Mouse (Mus musculus) limb, embryonic 15.5 days (tissue): ENCODE data around the gene Pbx4. TPM values are rescaled to one million over a fixed set of nuclear protein-coding genes. Genes with fewer than 3 reads are reported as not detected.
A peak's percentile ranks its signal among the peaks of the same experiment; 100 is the strongest.

Experiments
- ATAC-seq: fragments of 200-750 bp; cut with Nextera tagmentation; 2 replicates; pipeline ENCODE4 v1.8.0; 2017; ENCODE audit warnings: low read depth, moderate TSS enrichment; ENCODE audit not compliant: insufficient number of reproducible peaks, low FRiP score, low TSS enrichment
- H3K27ac ChIP-seq: fragments of 300-500 bp; sonication (generic); 2 replicates; pipeline ENCODE4 v1.5.1; 2015; ENCODE audit warnings: moderate library complexity, mild to moderate bottlenecking, inconsistent platforms
- H3K27me3 ChIP-seq: fragments of 300-500 bp; sonication (generic); 2 replicates; pipeline ENCODE4 v1.6.1; 2015; ENCODE audit warnings: inconsistent platforms
- H3K36me3 ChIP-seq: fragments of 300-500 bp; sonication (generic); 2 replicates; pipeline ENCODE4 v1.6.1; 2015; ENCODE audit warnings: inconsistent platforms
- H3K4me1 ChIP-seq: fragments of 300-500 bp; sonication (generic); 2 replicates; pipeline ENCODE4 v1.6.1; 2015; ENCODE audit warnings: inconsistent platforms
- H3K4me2 ChIP-seq: fragments of 300-500 bp; sonication (generic); 2 replicates; pipeline ENCODE4 v1.6.1; 2015; ENCODE audit warnings: mild to moderate bottlenecking, inconsistent platforms
- H3K4me3 ChIP-seq: fragments of 300-500 bp; sonication (generic); 2 replicates; pipeline ENCODE4 v1.5.1; 2015; ENCODE audit warnings: mild to moderate bottlenecking, inconsistent platforms
- H3K9ac ChIP-seq: fragments of 300-500 bp; sonication (generic); 2 replicates; pipeline ENCODE4 v1.6.1; 2015; ENCODE audit warnings: inconsistent platforms
- H3K9me3 ChIP-seq: fragments of 300-500 bp; sonication (generic); 2 replicates; pipeline ENCODE4 v1.6.1; 2016; ENCODE audit warnings: inconsistent platforms
- WGBS: fragments of 180-500 bp; shearing (Covaris S2); methylation state at CpG from one replicate; pipeline ENCODE4 v1.1.7; 2015; 5-methylcytosine and 5-hydroxymethylcytosine counted together
- polyA plus RNA-seq: library from polyadenylated mRNA; unstranded; fragments of >200 nt; fragmentation: Nextera tagmentation; extraction: Ambion mirVana; gene quantifications from 2 replicates; pipeline ENCODE4 v1.2.1, GENCODE M21; 2015

Gene Pbx4
- polyA plus RNA-seq, 1 experiment from 2014 or later, result 4.7 TPM

DNA sequence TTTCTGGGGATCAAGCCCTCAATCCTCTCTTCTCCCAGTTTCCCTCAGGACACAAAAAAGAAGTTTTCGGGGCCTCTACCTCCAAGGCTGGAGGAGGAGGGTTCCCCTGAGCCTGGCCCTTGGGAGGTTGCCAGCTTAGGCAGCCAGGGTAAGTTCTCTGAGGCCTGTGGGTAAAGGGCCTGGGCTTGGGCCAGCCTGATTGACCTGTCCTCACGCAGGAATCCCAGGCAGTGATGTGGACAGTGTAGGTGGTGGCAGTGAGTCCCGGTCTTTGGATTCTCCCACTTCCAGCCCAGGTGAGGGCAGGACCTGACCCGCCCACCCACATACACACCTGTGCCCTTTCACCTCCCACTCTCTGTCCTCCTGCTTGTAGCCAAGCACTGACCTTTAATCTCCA is 16.9 kb upstream of the Pbx4 start:
- no peak overlapping the region for H3K9ac ChIP-seq
- H3K4me1 ChIP-seq, result no peaks in the 10 kb centered on the region
- H3K27me3 ChIP-seq, result no peaks in the 10 kb centered on the region
- H3K4me2 ChIP-seq, result no peak overlapping the region
- no peak overlapping the region for H3K4me3 ChIP-seq
- 90% methylated on average over 4 of the region's 4 CpGs for WGBS
- H3K36me3 ChIP-seq, result peaks cover 69% of the 10 kb centered on the region
- no peaks in the 10 kb centered on the region for H3K9me3 ChIP-seq
- 0 out of 2 replicates have a peak, but pooled peaks have one; percentile 21 for ATAC-seq
- H3K27ac ChIP-seq, result no peak overlapping the region

DNA sequence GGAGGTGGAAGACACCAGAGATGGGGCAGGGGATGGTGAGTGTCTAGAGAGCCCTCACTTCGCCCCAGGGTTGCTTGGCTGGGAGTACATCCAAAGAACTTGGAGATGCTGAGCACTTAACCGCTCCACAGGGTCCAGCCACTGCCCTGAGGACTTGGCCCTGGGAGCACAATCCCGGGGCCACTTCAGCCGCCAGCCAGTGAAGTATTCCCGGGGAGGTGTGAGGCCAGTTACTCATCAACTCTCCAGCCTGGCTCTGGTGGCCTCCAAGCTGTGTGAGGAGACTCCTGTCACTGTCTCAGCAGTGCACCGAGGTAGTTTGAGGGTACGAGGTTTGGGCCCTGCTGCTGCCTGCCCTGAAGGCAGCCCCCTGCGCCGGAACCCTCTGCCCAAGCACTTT is 11.8 kb upstream of the Pbx4 start:
- Histone ChIP-seq H3K4me1 (peaks cover 31% of the 10 kb centered on the region), H3K27me3 (no peaks in the 10 kb centered on the region), H3K27ac (no peak overlapping the region), H3K9me3 (no peaks in the 10 kb centered on the region), H3K9ac (no peak overlapping the region), H3K36me3 (peaks cover 43% of the 10 kb centered on the region), H3K4me2 (no peak overlapping the region), H3K4me3 (no peak overlapping the region)
- ATAC-seq, result no peak
- 80% methylated on average over 9 of the region's 9 CpGs for WGBS

DNA sequence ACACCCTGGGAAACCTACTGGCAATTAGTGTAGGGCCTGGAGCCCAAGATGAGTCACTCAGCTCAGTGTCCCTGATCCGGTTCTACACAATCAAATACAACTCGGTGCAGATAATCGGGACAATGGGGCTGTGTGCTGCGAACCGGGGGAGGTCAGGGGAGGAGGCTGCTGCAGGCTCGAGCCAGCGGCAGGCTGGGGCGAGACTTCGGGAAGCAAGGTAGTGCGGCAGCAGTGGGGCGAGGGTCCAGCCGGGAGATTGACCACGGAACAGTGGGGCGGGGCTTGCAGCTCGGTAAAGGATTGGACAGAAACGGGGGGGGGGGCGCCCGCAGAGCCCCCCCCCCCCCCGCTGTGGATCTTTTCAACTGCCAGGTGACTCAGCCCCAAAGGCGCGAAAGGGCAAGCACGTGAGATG is 10.3 kb upstream of the Pbx4 start:
- H3K4me3 ChIP-seq, result peak overlapping the region; percentile 65
- under 1% methylated on average over 13 of the region's 22 CpGs for WGBS
- H3K4me2 ChIP-seq, result peak overlapping the region; percentile 69
- H3K36me3 ChIP-seq, result peaks cover 41% of the 10 kb centered on the region
- 0 out of 2 replicates have a peak overlapping the region, but pooled peaks have one; percentile 20 for H3K9ac ChIP-seq
- 0 out of 2 replicates have a peak, but pooled peaks have one; percentile 5 for ATAC-seq
- peaks cover 31% of the 10 kb centered on the region for H3K4me1 ChIP-seq
- peak overlapping the region; percentile 68 for H3K27ac ChIP-seq
- H3K9me3 ChIP-seq, result no peaks in the 10 kb centered on the region
- H3K27me3 ChIP-seq, result no peaks in the 10 kb centered on the region

DNA sequence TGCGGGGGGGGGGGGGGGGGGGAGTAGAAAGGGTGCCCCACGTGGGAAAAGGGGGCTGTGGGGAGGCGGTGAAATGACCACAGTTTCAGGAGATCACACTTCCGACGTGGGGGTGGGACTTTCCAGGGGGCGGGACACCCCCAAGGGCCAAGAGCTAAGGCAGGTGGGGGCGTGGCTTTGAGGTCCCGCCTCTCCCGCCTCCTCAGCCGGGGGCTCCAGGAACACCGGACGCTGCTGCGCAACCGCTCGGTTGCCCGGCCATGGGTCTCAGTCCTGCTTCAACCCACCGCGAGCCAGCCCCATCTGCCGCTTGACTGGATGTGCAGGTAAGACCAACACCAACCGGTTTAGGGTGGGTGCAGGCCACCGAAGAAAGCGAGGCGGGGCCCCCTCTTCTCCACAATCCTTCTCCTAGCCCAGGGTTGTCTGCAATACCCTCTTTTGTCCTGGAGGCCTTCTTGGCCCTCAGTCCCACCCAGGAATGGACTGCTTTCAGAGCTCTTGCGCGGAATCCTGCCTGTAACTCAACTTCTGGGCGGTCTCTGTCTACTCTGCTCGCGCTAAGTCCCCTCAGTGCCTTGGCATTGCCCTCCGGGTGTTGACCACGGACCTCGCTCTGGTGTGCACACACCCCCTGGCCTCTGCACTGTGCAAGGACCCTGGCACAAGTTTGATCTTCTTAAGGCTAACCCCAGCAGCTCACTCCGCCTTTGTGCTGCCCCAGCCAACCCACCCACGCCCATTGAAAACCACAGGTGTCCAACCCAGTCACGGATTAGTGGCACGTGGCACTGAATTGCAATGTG is 9.7 kb upstream of the Pbx4 start, which contains the start of gene Lpar2:
TSS of gene Lpar2 (plus strand) at position 44 of the 806 bp plus-strand sequence.
- Histone ChIP-seq H3K27me3 (no peaks in the 10 kb centered on the region), H3K4me1 (peaks cover 31% of the 10 kb centered on the region), H3K36me3 (peaks cover 39% of the 10 kb centered on the region), H3K9ac (peak within 1 kb of the TSS; percentile 57), H3K4me3 (peak within 1 kb of the TSS; percentile 65), H3K9me3 (no peaks in the 10 kb centered on the region), H3K27ac (peak within 1 kb of the TSS; percentile 68), H3K4me2 (peak within 1 kb of the TSS; percentile 69)
- peak; percentile 59 for ATAC-seq
- WGBS, result 2% methylated on average over 32 of the region's 35 CpGs

DNA sequence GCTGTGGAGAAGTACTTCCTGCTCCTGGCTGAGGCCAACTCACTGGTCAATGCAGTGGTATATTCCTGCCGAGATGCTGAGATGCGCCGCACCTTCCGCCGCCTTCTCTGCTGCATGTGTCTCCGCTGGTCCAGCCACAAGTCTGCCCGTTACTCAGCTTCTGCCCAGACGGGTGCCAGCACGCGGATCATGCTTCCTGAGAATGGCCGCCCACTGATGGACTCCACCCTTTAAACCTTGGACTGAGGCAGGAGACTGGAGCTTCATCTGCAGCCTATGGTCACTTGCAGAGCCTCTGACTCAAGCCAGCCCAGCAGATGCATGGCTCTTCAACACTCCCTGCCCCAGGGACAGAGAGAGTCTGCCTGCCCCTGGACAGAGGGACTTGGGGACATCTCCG is 5.9 kb upstream of the Pbx4 start:
- Histone ChIP-seq H3K27me3 (no peaks in the 10 kb centered on the region), H3K27ac (no peak overlapping the region), H3K4me2 (no peak overlapping the region), H3K4me1 (peaks cover 28% of the 10 kb centered on the region), H3K4me3 (no peak overlapping the region), H3K9ac (no peak overlapping the region), H3K9me3 (no peaks in the 10 kb centered on the region), H3K36me3 (peaks cover 22% of the 10 kb centered on the region)
- WGBS, result 92% methylated on average over 12 of the region's 12 CpGs
- ATAC-seq, result no peak

DNA sequence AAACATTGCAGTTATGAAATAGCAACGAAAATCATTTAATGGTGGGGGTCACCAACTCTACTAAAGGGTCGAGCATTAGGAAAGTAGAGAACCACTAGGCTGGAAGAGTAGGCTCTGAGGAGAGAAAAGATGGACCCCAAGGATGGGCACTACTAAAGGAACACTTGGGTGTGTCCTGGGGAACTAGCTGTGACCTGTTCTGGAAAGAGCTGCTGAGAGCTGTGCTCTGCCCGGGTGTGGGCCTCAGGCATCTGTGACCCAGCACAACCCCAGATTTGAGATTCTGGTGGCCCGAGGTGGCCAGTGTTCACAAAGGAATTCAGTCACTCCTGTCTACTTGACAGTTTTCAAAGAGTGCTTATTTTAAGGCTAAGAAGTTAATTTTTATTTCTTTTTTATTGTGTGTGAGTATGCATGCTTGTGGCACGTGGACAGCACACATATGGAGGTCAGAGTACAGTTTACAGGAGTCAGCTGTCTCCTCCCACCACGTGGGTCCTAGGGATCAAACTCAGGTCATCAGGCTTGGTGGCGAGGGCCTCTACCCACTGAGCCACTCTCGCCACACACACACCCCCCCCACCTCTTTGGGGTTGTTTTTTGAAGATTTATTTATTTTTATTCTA is 4.9 kb downstream of the Pbx4 start:
- Histone ChIP-seq H3K27ac (no peak overlapping the region), H3K9ac (no peak overlapping the region), H3K27me3 (peaks cover 5% of the 10 kb centered on the region; the same call in 1 of the 2 replicates), H3K4me1 (peaks cover 10% of the 10 kb centered on the region), H3K4me3 (no peak overlapping the region), H3K4me2 (no peak overlapping the region), H3K9me3 (no peaks in the 10 kb centered on the region), H3K36me3 (no peaks in the 10 kb centered on the region)
- ATAC-seq, result no peak
- WGBS, result 62% methylated on average over 8 of the region's 8 CpGs

DNA sequence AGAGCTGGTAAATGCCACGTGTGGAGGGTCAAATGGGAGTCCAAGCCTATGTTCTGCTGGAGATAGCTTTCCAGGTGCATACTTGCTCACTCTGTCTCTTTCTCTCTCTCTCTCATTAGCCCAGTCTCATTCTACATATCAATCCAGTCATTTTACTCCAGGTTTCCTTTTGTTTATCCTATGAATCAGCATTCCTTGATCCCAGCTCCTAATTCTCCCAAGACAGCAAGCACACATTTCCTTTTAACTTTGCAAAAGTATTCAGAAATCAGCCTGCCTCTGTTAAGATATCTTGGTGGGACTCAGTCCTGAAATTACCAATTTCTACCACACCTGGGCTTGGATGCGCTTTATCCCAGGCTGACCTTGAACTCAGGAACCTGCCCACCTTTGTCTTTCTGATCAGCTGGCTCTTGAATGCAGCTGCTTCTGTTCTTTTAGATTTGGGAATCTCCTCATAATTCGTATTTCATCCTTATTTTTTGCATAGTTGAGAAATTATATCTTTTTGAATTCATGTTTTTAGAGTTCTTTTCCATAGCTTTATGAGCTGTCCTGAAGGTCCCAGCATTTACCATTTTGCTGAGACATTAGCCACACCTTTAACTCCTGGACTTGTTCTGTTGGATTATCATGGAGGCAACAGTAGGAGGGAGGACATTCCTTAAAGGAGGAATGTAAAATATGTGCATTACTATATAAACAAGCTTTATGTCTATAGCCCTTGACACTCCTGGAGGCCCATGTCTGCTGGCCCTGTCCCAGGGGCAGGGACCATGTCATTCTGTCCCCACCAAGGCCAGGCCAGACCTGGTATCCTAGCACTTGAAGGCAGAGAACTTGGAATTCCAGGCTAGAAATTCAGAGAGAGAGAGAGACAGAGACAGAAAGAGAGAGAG is 15.1 kb downstream of the Pbx4 start:
- Histone ChIP-seq H3K36me3 (no peaks in the 10 kb centered on the region), H3K4me2 (no peak overlapping the region), H3K4me3 (no peak overlapping the region), H3K27ac (no peak overlapping the region), H3K4me1 (no peaks in the 10 kb centered on the region), H3K9ac (no peak overlapping the region), H3K9me3 (no peaks in the 10 kb centered on the region), H3K27me3 (no peaks in the 10 kb centered on the region)
- ATAC-seq, result no peak
- WGBS, result 61% methylated on average over 3 of the region's 3 CpGs

DNA sequence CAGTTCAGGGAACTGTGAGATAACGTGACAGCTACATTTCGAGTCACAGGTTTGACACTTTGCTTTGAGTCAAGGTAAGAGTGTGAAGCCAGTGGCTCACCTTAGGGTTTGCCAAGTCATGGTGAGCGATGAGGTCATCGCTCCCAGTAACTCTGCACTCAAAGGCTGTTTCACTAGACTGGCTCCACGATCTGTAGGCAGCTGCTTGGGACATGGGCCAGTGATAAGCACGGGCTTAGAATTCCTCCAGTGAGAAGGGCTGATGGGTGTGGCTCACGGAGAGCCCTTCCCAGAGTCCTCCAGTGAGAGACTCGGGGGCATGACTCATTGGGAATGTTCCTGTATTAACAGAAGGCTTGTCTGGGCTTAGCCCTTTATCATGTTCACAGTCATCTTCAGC is 16.7 kb downstream of the Pbx4 start:
- no peaks in the 10 kb centered on the region for H3K9me3 ChIP-seq
- H3K4me2 ChIP-seq, result no peak overlapping the region
- H3K4me1 ChIP-seq, result no peaks in the 10 kb centered on the region
- no peak overlapping the region for H3K4me3 ChIP-seq
- no peaks in the 10 kb centered on the region for H3K36me3 ChIP-seq
- no peak overlapping the region for H3K9ac ChIP-seq
- peak; percentile 54; the same call in 1 of the 2 replicates for ATAC-seq
- WGBS, result 77% methylated on average over 8 of the region's 8 CpGs
- H3K27me3 ChIP-seq, result no peaks in the 10 kb centered on the region
- no peak overlapping the region for H3K27ac ChIP-seq

DNA sequence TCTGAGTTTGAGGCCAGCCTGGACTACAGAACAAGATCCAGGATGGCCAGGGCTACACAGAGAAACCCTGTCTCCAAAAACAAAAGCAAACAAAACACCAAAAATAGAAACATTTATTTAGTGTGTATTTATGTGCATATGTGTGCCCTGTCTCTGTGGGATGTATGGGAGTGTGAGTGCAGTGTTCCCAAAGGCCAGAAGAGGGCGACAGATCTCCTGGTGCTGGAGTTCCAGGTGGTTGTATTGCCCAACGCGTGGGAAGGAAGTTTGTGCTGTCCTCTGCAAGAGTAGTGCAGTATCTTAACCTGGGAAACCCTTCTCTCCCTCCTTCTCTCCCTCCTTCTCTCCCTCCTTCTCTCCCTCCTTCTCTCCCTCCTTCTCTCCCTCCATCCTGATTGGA is 17.6 kb downstream of the Pbx4 start:
- no peak for ATAC-seq
- 50% methylated on average over 3 of the region's 3 CpGs for WGBS

DNA sequence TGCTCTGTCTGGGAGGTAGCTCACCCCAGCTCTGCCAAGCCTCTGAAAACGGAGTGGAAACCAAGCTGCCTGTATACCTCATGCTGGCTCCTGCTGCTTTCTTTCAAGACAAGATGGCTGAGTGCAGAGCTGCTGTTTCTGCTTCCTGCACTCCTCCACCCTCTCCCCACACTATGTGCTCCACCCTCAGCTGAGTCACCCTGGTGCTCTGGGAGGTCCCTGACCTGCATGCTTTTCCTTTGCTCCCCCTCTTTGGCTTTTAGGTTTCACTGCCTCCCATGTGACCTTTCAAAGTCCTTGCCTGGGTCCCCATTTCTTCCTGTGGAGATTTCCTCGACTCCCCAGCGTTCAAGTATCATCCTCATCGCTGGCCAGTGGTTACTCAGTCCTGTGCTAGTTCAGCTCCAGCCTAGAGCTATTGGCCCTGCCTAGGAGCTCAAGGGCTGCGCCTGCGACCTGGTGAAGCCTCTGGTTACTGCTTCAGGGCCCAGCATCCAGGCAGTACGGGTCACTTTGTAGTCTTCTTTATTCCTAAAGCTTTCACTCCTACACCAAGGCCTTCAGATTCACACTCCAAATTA is 18.7 kb downstream of the Pbx4 start:
- H3K4me2 ChIP-seq, result no peak overlapping the region
- whole genome bisulfite sequencing, result 74% methylated on average over 7 of the region's 7 CpGs
- H3K4me3 ChIP-seq, result no peak overlapping the region
- no peaks in the 10 kb centered on the region for H3K4me1 ChIP-seq
- ATAC-seq, result no peak
- H3K27me3 ChIP-seq, result no peaks in the 10 kb centered on the region
- no peak overlapping the region for H3K27ac ChIP-seq
- H3K36me3 ChIP-seq, result no peaks in the 10 kb centered on the region
- H3K9me3 ChIP-seq, result no peaks in the 10 kb centered on the region
- no peak overlapping the region for H3K9ac ChIP-seq

More for the DNA sequence above, 17.6 kb downstream of the Pbx4 start:
- H3K27ac ChIP-seq, result no peak overlapping the region
- H3K36me3 ChIP-seq, result no peaks in the 10 kb centered on the region
- no peaks in the 10 kb centered on the region for H3K4me1 ChIP-seq
- H3K9me3 ChIP-seq, result no peaks in the 10 kb centered on the region
- no peak overlapping the region for H3K9ac ChIP-seq
- no peak overlapping the region for H3K4me3 ChIP-seq
- H3K4me2 ChIP-seq, result no peak overlapping the region
- H3K27me3 ChIP-seq, result no peaks in the 10 kb centered on the region

DNA sequence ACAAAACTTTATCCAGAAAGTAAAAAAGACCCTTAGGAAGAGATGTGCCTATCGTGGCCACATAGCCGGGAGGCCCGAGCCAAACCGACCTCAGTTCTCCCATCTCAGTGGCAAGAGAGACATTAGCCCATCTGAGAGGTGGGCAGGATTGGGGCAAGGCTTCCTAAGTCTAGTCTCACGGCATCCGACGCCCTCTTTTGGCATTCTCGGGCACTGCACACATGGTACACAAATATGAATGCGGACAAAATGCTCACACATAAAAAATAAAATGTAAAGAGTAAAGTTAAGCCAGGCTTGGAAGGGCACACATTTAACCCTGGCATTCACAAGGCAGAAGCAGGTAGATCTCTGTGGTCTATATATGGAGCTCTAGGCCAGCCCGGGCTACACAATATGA is 21.6 kb downstream of the Pbx4 start:
- no peaks in the 10 kb centered on the region for H3K4me1 ChIP-seq
- no peak overlapping the region for H3K9ac ChIP-seq
- H3K9me3 ChIP-seq, result no peaks in the 10 kb centered on the region
- no peak overlapping the region for H3K4me2 ChIP-seq
- no peak for ATAC-seq
- WGBS, result 92% methylated on average over 10 of the region's 10 CpGs
- no peaks in the 10 kb centered on the region for H3K36me3 ChIP-seq
- H3K4me3 ChIP-seq, result no peak overlapping the region
- H3K27ac ChIP-seq, result no peak overlapping the region
- H3K27me3 ChIP-seq, result no peaks in the 10 kb centered on the region
